ENCODE assay signal across 28 mouse cellular contexts in genomic region chr2:163431289-163431688, GRCm38 (mm10). TPM values are rescaled to one million over a fixed set of nuclear protein-coding genes. Genes with fewer than 3 reads are reported as not detected.
A peak's percentile ranks its signal among the peaks of the same experiment; 100 is the strongest.
DNase-seq lines count a peak whose midpoint lies in the region; ATAC-seq and TF ChIP-seq lines count a peak whose summit lies in the region.
"Had no signal": no experiment of that assay in that cellular context is flagged by ENCODE, and none has a peak within 500 bp of the region (broad histone marks: within the 10 kb centered on the region; RNA-seq: fewer than 3 reads in every experiment).

No protein-coding gene starts in this region.

- no peaks in the 10 kb centered on the region for H3K36me3 ChIP-seq in forebrain, embryonic 11.5 days (ENCODE audit: control insufficient read depth, insufficient read depth, low read length)
- H3K36me3 ChIP-seq in forebrain, embryonic 15.5 days = no peaks in the 10 kb centered on the region
- no peaks in the 10 kb centered on the region for H3K36me3 ChIP-seq in hindbrain, postnatal 0 days (ENCODE audit: insufficient read depth, low read length)
- H3K36me3 ChIP-seq: embryonic facial prominence, embryonic 10.5 days; embryonic facial prominence, embryonic 13.5 days; heart, embryonic 13.5 days had no signal

- no peaks in the 10 kb centered on the region for H3K4me1 ChIP-seq in forebrain, embryonic 11.5 days (replicated peaks; ENCODE audit: control insufficient read depth, insufficient read depth, low read length)
- H3K4me1 ChIP-seq in forebrain, embryonic 15.5 days = no peaks in the 10 kb centered on the region
- H3K4me1 ChIP-seq in hindbrain, postnatal 0 days (ENCODE audit: insufficient read depth, low read length) = no peaks in the 10 kb centered on the region; the same call in 1 of the 2 replicates
- H3K4me1 ChIP-seq: embryonic facial prominence, embryonic 13.5 days; forebrain, embryonic 13.5 days; heart, embryonic 13.5 days had no signal

- 89% methylated on average over 9 of the region's 9 CpGs for WGBS in forebrain, embryonic 11.5 days
- 91% methylated on average over 9 of the region's 9 CpGs for WGBS in forebrain, embryonic 15.5 days
- WGBS in hindbrain, postnatal 0 days = 86% methylated on average over 9 of the region's 9 CpGs

- TF ChIP-seq CTCF in hindbrain, postnatal 0 days (IDR thresholded peaks at IDR 0.05; ENCODE audit: low read depth) = no peak

- H3K4me2 ChIP-seq in forebrain, embryonic 11.5 days (ENCODE audit: low read depth, low read length, severe bottlenecking) = no peak overlapping the region
- H3K4me2 ChIP-seq in forebrain, embryonic 15.5 days (replicated peaks) = no peak overlapping the region
- no peak overlapping the region for H3K4me2 ChIP-seq in hindbrain, postnatal 0 days (ENCODE audit: low read depth, low read length)
- H3K4me2 ChIP-seq: embryonic facial prominence, embryonic 13.5 days; forebrain, embryonic 13.5 days; heart, embryonic 13.5 days; hindbrain, embryonic 14.5 days had no signal

- ATAC-seq in forebrain, embryonic 11.5 days (replicated peaks; ENCODE audit: low FRiP score) = no peak
- ATAC-seq in forebrain, embryonic 15.5 days (replicated peaks) = no peak
- ATAC-seq in hindbrain, postnatal 0 days = no peak
- ATAC-seq: CD4-positive, CD25-positive, alpha-beta regulatory T cell, adult 4 months; forebrain, embryonic 13.5 days; forebrain, postnatal 0 days; intestine, postnatal 0 days had no signal

- H3K9me3 ChIP-seq in forebrain, embryonic 11.5 days (ENCODE audit: control insufficient read depth, low read length) = no peaks in the 10 kb centered on the region
- no peaks in the 10 kb centered on the region for H3K9me3 ChIP-seq in forebrain, embryonic 15.5 days
- H3K9me3 ChIP-seq in hindbrain, postnatal 0 days (ENCODE audit: low read length) = no peaks in the 10 kb centered on the region
- H3K9me3 ChIP-seq: embryonic facial prominence, embryonic 10.5 days; embryonic facial prominence, embryonic 13.5 days; forebrain, embryonic 13.5 days; heart, embryonic 13.5 days had no signal

- DNase-seq in forebrain, embryonic 11.5 days (ENCODE audit: low spot score) = peak; percentile 26
- DNase-seq in lung, postnatal 14 days = peak; percentile 21
- no peak for DNase-seq in lung, postnatal 25 days (ENCODE audit: low spot score)
- DNase-seq in ZHBTc4 (ENCODE audit: low read depth, low spot score) = peak; percentile 33
- DNase-seq in hindbrain, postnatal 0 days (ENCODE audit: low spot score) = no peak
- DNase-seq: adrenal gland, adult 2 months; adrenal gland, postnatal 14 days; cerebellum, adult 2 months; cerebellum, adult 9-11 months; cerebellum, postnatal 25 days; embryo, embryonic 11 days; forebrain, postnatal 0 days; gastrocnemius, adult 2 months; gastrocnemius, postnatal 14 days; heart, adult 11 months; heart, postnatal 14 days; heart, postnatal 4 days had no signal

- no peak overlapping the region for H3K9ac ChIP-seq in forebrain, embryonic 11.5 days (ENCODE audit: low read length)
- H3K9ac ChIP-seq in forebrain, embryonic 15.5 days (replicated peaks) = no peak overlapping the region
- H3K9ac ChIP-seq in hindbrain, postnatal 0 days (replicated peaks; ENCODE audit: low read length) = no peak overlapping the region
- H3K9ac ChIP-seq: embryonic facial prominence, embryonic 13.5 days; forebrain, embryonic 13.5 days; forebrain, postnatal 0 days; heart, embryonic 13.5 days; hindbrain, embryonic 14.5 days had no signal

- H3K27ac ChIP-seq in forebrain, embryonic 11.5 days (ENCODE audit: low read depth, low read length) = no peak overlapping the region
- H3K27ac ChIP-seq in forebrain, embryonic 15.5 days (replicated peaks) = no peak overlapping the region
- H3K27ac ChIP-seq in hindbrain, postnatal 0 days = no peak overlapping the region
- H3K27ac ChIP-seq: embryonic facial prominence, embryonic 10.5 days; embryonic facial prominence, embryonic 13.5 days; forebrain, embryonic 13.5 days; gastrocnemius, adult 2 months; heart, embryonic 13.5 days; hindbrain, embryonic 14.5 days had no signal

- H3K4me3 ChIP-seq in forebrain, embryonic 11.5 days (ENCODE audit: low read depth, low read length) = no peak overlapping the region
- H3K4me3 ChIP-seq in forebrain, embryonic 15.5 days = no peak overlapping the region
- H3K4me3 ChIP-seq in hindbrain, postnatal 0 days (ENCODE audit: low read length) = no peak overlapping the region
- H3K4me3 ChIP-seq: embryonic facial prominence, embryonic 10.5 days; embryonic facial prominence, embryonic 13.5 days; erythroblast, embryonic 14.5 days; forebrain, embryonic 13.5 days; gastrocnemius, adult 2 months; heart, embryonic 13.5 days had no signal

- no peaks in the 10 kb centered on the region for H3K27me3 ChIP-seq in forebrain, embryonic 11.5 days (ENCODE audit: control insufficient read depth, insufficient read depth, low read length)
- H3K27me3 ChIP-seq in forebrain, embryonic 15.5 days = no peaks in the 10 kb centered on the region
- H3K27me3 ChIP-seq in hindbrain, postnatal 0 days (ENCODE audit: insufficient read depth, low read length) = no peaks in the 10 kb centered on the region
- H3K27me3 ChIP-seq: embryonic facial prominence, embryonic 13.5 days; forebrain, embryonic 13.5 days; heart, embryonic 13.5 days had no signal

RNA-seq across cellular contexts. Expression of gene Oser1, which starts 6.8 kb away (rescaled TPM):
- polyA plus RNA-seq in forebrain, embryonic 11.5 days (2014; fragmentation: Nextera tagmentation; extraction: Ambion mirVana) = 80.7 and 85.5 TPM in 2 replicates
- polyA plus RNA-seq in forebrain, embryonic 15.5 days (2015; fragmentation: Nextera tagmentation; extraction: Ambion mirVana) = 75.4 and 79.1 TPM in 2 replicates
- total RNA-seq in hindbrain, postnatal 0 days (2014; rRNA removed) = 22.9 and 29.5 TPM in 2 replicates
- polyA plus RNA-seq in hindbrain, postnatal 0 days (2015; fragmentation: Nextera tagmentation; extraction: Ambion mirVana) = 59.6 and 60.5 TPM in 2 replicates

RNA-seq across cellular contexts. Expression of gene Gdap1l1, which starts 7.0 kb away (rescaled TPM):
- 28.8 and 31.1 TPM in 2 replicates for polyA plus RNA-seq in forebrain, embryonic 11.5 days (2014; fragmentation: Nextera tagmentation; extraction: Ambion mirVana)
- polyA plus RNA-seq in forebrain, embryonic 15.5 days (2015; fragmentation: Nextera tagmentation; extraction: Ambion mirVana) = 111 and 112 TPM in 2 replicates
- 132 and 149 TPM in 2 replicates for total RNA-seq in hindbrain, postnatal 0 days (2014; rRNA removed)
- polyA plus RNA-seq in hindbrain, postnatal 0 days (2015; fragmentation: Nextera tagmentation; extraction: Ambion mirVana) = 120 and 123 TPM in 2 replicates
- total RNA-seq: gastrocnemius, adult 2 months; gastrocnemius, postnatal 4 days; heart, postnatal 14 days; heart, postnatal 4 days; MEL had no signal
- polyA plus RNA-seq: CD4-positive, CD25-positive, alpha-beta regulatory T cell, adult 4 months; erythroblast, embryonic 14.5 days had no signal

RNA-seq across cellular contexts. Expression of gene Jph2, which starts 33.5 kb away (rescaled TPM):
- 0.08 and 0.25 TPM in 2 replicates for polyA plus RNA-seq in forebrain, embryonic 11.5 days (2014; fragmentation: Nextera tagmentation; extraction: Ambion mirVana)
- polyA plus RNA-seq in forebrain, embryonic 15.5 days (2015; fragmentation: Nextera tagmentation; extraction: Ambion mirVana) = 0.22 and 0.25 TPM in 2 replicates
- 1.2 and 1.4 TPM in 2 replicates for total RNA-seq in hindbrain, postnatal 0 days (2014; rRNA removed)
- polyA plus RNA-seq in hindbrain, postnatal 0 days (2015; fragmentation: Nextera tagmentation; extraction: Ambion mirVana) = 0.83 and 0.88 TPM in 2 replicates
- polyA plus RNA-seq: CD4-positive, CD25-positive, alpha-beta regulatory T cell, adult 4 months; erythroblast, embryonic 14.5 days had no signal

RNA-seq across cellular contexts. Expression of gene Fitm2, which starts 41.1 kb away (rescaled TPM):
- polyA plus RNA-seq in forebrain, embryonic 11.5 days (2014; fragmentation: Nextera tagmentation; extraction: Ambion mirVana) = 11.3 and 12.5 TPM in 2 replicates
- polyA plus RNA-seq in forebrain, embryonic 15.5 days (2015; fragmentation: Nextera tagmentation; extraction: Ambion mirVana) = 11.4 and 12.3 TPM in 2 replicates
- 26.5 and 33.2 TPM in 2 replicates for total RNA-seq in hindbrain, postnatal 0 days (2014; rRNA removed)
- 14.9 and 15.1 TPM in 2 replicates for polyA plus RNA-seq in hindbrain, postnatal 0 days (2015; fragmentation: Nextera tagmentation; extraction: Ambion mirVana)

Comparison
In these comparisons a context has a peak if more than half of its experiments do, and no peak if none do; other contexts are left out.
1. DNase-seq: peak in forebrain, embryonic 11.5 days (single experiment), lung, postnatal 14 days (single experiment) and ZHBTc4 (single experiment); none in lung, postnatal 25 days (single experiment) and hindbrain, postnatal 0 days (single experiment).